In genomic region chr12:116550031-116550430, GRCm38 (mm10) we compare ENCODE assay signal across 8 mouse cellular contexts.
A peak's percentile ranks its signal among the peaks of the same experiment; 100 is the strongest.
DNase-seq lines count a peak whose midpoint lies in the region; ATAC-seq lines count a peak whose summit lies in the region.

No protein-coding gene starts in this region.

- no peaks in the 10 kb centered on the region for H3K4me1 ChIP-seq in kidney, embryonic 16.5 days (ENCODE audit: insufficient read depth, low read length)
- peaks cover 5% of the 10 kb centered on the region for H3K4me1 ChIP-seq in heart, embryonic 15.5 days (replicated peaks)
- no peaks in the 10 kb centered on the region for H3K4me1 ChIP-seq in liver, embryonic 11.5 days (replicated peaks; ENCODE audit: control insufficient read depth, insufficient read depth, low read length)

- H3K4me3 ChIP-seq in kidney, embryonic 16.5 days (ENCODE audit: low read length) = no peak overlapping the region
- no peak overlapping the region for H3K4me3 ChIP-seq in heart, embryonic 15.5 days
- H3K4me3 ChIP-seq in liver, embryonic 11.5 days (ENCODE audit: low read depth, low read length) = no peak overlapping the region

- peak; percentile 84 for DNase-seq in kidney, adult 11 months
- peak; percentile 77 for DNase-seq in adrenal gland, postnatal 14 days
- DNase-seq in left cerebral cortex, postnatal 14 days (ENCODE audit: low spot score in 2 of 2) = peak; percentile 55 to 80
- DNase-seq in liver, embryonic 11.5 days (ENCODE audit: low spot score) = no peak
- DNase-seq in c-Kit-positive CD71-positive TER-119-positive erythroid progenitor cells, embryonic 14.5 days (ENCODE audit: low spot score) = no peak

- H3K4me2 ChIP-seq in kidney, embryonic 16.5 days (replicated peaks; ENCODE audit: low read depth, low read length) = no peak overlapping the region
- no peak overlapping the region for H3K4me2 ChIP-seq in heart, embryonic 15.5 days
- H3K4me2 ChIP-seq in liver, embryonic 11.5 days = no peak overlapping the region

- H3K27me3 ChIP-seq in kidney, embryonic 16.5 days (ENCODE audit: insufficient read depth, low read length) = no peaks in the 10 kb centered on the region
- no peaks in the 10 kb centered on the region for H3K27me3 ChIP-seq in heart, embryonic 15.5 days
- H3K27me3 ChIP-seq in liver, embryonic 11.5 days (replicated peaks; ENCODE audit: control insufficient read depth, insufficient read depth, low read length) = no peaks in the 10 kb centered on the region

- no peak overlapping the region for H3K9ac ChIP-seq in kidney, embryonic 16.5 days (replicated peaks; ENCODE audit: low read length)
- H3K9ac ChIP-seq in heart, embryonic 15.5 days = no peak overlapping the region
- H3K9ac ChIP-seq in liver, embryonic 11.5 days (ENCODE audit: low read depth, low read length) = no peak overlapping the region

- H3K36me3 ChIP-seq in kidney, embryonic 16.5 days (ENCODE audit: insufficient read depth, low read length) = no peaks in the 10 kb centered on the region
- H3K36me3 ChIP-seq in heart, embryonic 15.5 days = no peaks in the 10 kb centered on the region
- no peaks in the 10 kb centered on the region for H3K36me3 ChIP-seq in liver, embryonic 11.5 days (ENCODE audit: control insufficient read depth, insufficient read depth, low read length)

- no peaks in the 10 kb centered on the region for H3K9me3 ChIP-seq in kidney, embryonic 16.5 days (ENCODE audit: low read length)
- no peaks in the 10 kb centered on the region for H3K9me3 ChIP-seq in heart, embryonic 15.5 days (replicated peaks)
- no peaks in the 10 kb centered on the region for H3K9me3 ChIP-seq in liver, embryonic 11.5 days (ENCODE audit: control insufficient read depth, low read length)

- WGBS in kidney, embryonic 16.5 days = 94% methylated on average over 1 of the region's 1 CpGs
- WGBS in heart, embryonic 15.5 days = 17% methylated on average over 1 of the region's 1 CpGs
- WGBS in liver, embryonic 11.5 days = 88% methylated on average over 1 of the region's 1 CpGs

- intact Hi-C loops in left cerebral cortex, postnatal 14 days (cut with DNase I) = no loop called here

- no peak for ATAC-seq in kidney, embryonic 16.5 days (ENCODE audit: low FRiP score, low TSS enrichment)
- ATAC-seq in heart, embryonic 15.5 days (replicated peaks; ENCODE audit: insufficient number of reproducible peaks, insufficient read depth, low FRiP score, low read depth) = peak; percentile 83
- ATAC-seq in megakaryocyte-erythroid progenitor cell, adult 5-6 weeks (replicated peaks; ENCODE audit: low FRiP score, low TSS enrichment, poor library complexity, severe bottlenecking) = no peak
- no peak for ATAC-seq in liver, embryonic 11.5 days (replicated peaks; ENCODE audit: low FRiP score)

- no peak overlapping the region for H3K27ac ChIP-seq in kidney, embryonic 16.5 days (ENCODE audit: low read length)
- H3K27ac ChIP-seq in heart, embryonic 15.5 days = no peak overlapping the region
- no peak overlapping the region for H3K27ac ChIP-seq in liver, embryonic 11.5 days (ENCODE audit: low read depth, low read length)

Comparison
In these comparisons a context has a peak if more than half of its experiments do, and no peak if none do; other contexts are left out.
1. DNase-seq: peak in kidney, adult 11 months (single experiment), adrenal gland, postnatal 14 days (single experiment) and left cerebral cortex, postnatal 14 days (2 of 2); none in liver, embryonic 11.5 days (single experiment) and c-Kit-positive CD71-positive TER-119-positive erythroid progenitor cells, embryonic 14.5 days (single experiment).